In the genomic region with DNA sequence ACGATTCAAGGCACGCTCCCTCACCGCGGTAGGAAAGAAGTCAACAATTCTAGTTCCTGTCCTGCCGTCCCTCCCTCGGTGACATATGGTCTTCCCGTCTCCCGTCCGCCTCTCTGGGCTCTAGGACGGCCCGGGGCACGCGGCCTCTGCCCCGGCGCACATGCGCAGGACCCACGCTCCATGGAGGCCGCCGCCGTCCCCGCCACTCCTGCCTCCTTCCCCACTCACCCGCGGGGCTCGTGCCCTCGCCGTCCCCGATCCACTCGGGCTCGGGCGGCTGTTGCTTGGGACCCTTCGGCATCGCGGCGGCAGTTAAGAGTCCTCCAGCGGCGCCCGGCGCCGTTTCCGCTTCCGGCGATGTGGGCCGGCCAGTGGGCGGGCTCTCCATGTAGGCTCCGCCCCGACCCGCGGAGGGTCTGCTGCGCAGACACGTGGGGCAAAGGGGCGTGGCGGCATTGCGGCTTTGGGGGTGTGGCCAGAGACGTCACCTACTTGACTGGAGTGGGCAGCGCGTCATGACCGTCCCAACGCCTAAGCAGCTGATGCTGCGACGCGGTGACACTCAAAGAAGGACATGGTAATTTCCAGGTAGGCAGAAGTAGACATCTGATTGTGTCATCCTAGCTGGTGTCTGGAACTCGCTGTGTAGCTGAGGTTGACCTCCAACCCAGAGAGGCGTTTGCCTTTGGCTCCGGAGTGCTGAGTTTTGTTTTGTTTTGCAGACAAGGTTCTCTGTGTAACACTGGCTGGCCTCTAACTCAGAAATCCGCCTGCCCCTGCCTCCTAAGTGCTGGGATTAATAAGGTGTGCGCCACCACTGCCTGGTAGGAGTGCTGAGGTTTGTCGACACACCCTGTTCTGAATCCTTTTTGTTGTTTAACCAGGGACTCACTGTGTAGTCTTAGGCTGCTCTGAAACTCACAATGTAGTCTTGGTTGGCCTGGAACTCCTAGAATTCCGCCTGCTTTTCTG, we compare ENCODE assay signal across 8 mouse cellular contexts. TPM values are rescaled to one million over a fixed set of nuclear protein-coding genes. Genes with fewer than 3 reads are reported as not detected.
DNase-seq lines count a peak whose midpoint lies in the region; ATAC-seq lines count a peak whose summit lies in the region.

A gene (minus strand): TSS at position 344 of the 972 bp plus-strand sequence.

- peak within 1 kb of the TSS; percentile 80 for H3K9ac ChIP-seq in forebrain, embryonic 14.5 days (ENCODE audit: low read length)
- H3K9ac ChIP-seq in neural tube, embryonic 15.5 days (replicated peaks), result peak within 1 kb of the TSS; percentile 78

- no peaks in the 10 kb centered on the region for H3K9me3 ChIP-seq in forebrain, embryonic 14.5 days (replicated peaks; ENCODE audit: control insufficient read depth, low read length)
- H3K9me3 ChIP-seq in neural tube, embryonic 15.5 days (replicated peaks), result no peaks in the 10 kb centered on the region

- intact Hi-C loops in heart, postnatal 14 days (cut with DNase I), result loop anchor here (10.0 kb wide), 1 partner anchor 135 kb away; a partner anchor contains a TSS

- peak within 1 kb of the TSS; percentile 59 for H3K4me2 ChIP-seq in forebrain, embryonic 14.5 days (ENCODE audit: low read length)
- peak within 1 kb of the TSS; percentile 86 for H3K4me2 ChIP-seq in neural tube, embryonic 15.5 days

- peak within 1 kb of the TSS; percentile 60; the same call in 1 of the 2 replicates for H3K27ac ChIP-seq in forebrain, embryonic 14.5 days (ENCODE audit: low read depth, low read length)
- H3K27ac ChIP-seq in neural tube, embryonic 15.5 days (replicated peaks), result peak within 1 kb of the TSS; percentile 82

- H3K36me3 ChIP-seq in forebrain, embryonic 14.5 days (ENCODE audit: control insufficient read depth, insufficient read depth, low read length), result peaks cover 28% of the 10 kb centered on the region
- H3K36me3 ChIP-seq in neural tube, embryonic 15.5 days, result peaks cover 36% of the 10 kb centered on the region

- peak; percentile 98 for ATAC-seq in forebrain, embryonic 14.5 days
- ATAC-seq in neural tube, embryonic 15.5 days (ENCODE audit: low FRiP score), result peak; percentile 96

- no peaks in the 10 kb centered on the region for H3K27me3 ChIP-seq in forebrain, embryonic 14.5 days (replicated peaks; ENCODE audit: control insufficient read depth, insufficient read depth, low read length)
- H3K27me3 ChIP-seq in neural tube, embryonic 15.5 days (replicated peaks), result no peaks in the 10 kb centered on the region

- H3K4me1 ChIP-seq in forebrain, embryonic 14.5 days (ENCODE audit: control insufficient read depth, insufficient read depth, low read length), result peaks cover 7% of the 10 kb centered on the region; the same call in 1 of the 2 replicates
- peaks cover 33% of the 10 kb centered on the region for H3K4me1 ChIP-seq in neural tube, embryonic 15.5 days

- WGBS in forebrain, embryonic 14.5 days, result under 1% methylated on average over 68 of the region's 68 CpGs
- 1% methylated on average over 68 of the region's 68 CpGs for WGBS in neural tube, embryonic 15.5 days

- H3K4me3 ChIP-seq in forebrain, embryonic 14.5 days (ENCODE audit: low read depth, low read length), result peak within 1 kb of the TSS; percentile 89
- peak within 1 kb of the TSS; percentile 76 for H3K4me3 ChIP-seq in neural tube, embryonic 15.5 days (replicated peaks)

- peak; percentile 96 for DNase-seq in ES-CJ7 (ENCODE audit: low read depth, low spot score)
- DNase-seq in cerebellum, adult 11 months, result peak; percentile 99
- DNase-seq in forebrain, embryonic 14.5 days (ENCODE audit: low spot score), result peak; percentile 98
- peak; percentile 99 to 100 for DNase-seq in heart, postnatal 14 days
- DNase-seq in layer of hippocampus, adult 11-12 months (ENCODE audit: low spot score), result peak; percentile 99
- DNase-seq in lung, adult 18-20 months, result peak; percentile 98
- DNase-seq in testis, postnatal 14 days (ENCODE audit: low spot score), result peak; percentile 97

RNA-seq across cellular contexts. Expression of the gene that starts here (rescaled TPM):
- polyA plus RNA-seq in forebrain, embryonic 14.5 days (2014; fragmentation: Nextera tagmentation; extraction: Ambion mirVana), result 55.8 and 78.1 TPM in 2 replicates
- 10 to 100 TPM; 65.2 TPM for total RNA-seq in heart, postnatal 14 days (2021)
- 78.4 and 90.3 TPM in 2 replicates for polyA plus RNA-seq in neural tube, embryonic 15.5 days (2015; fragmentation: Nextera tagmentation; extraction: Ambion mirVana)

Comparison
In these comparisons a context has a peak if more than half of its experiments do, and no peak if none do; other contexts are left out.
1. Peak in every context shown above with its lines: DNase-seq, ATAC-seq, H3K4me3 ChIP-seq and H3K27ac ChIP-seq.